Mouse (Mus musculus) G1E (cell line): ENCODE measurements around the gene Fam19a2.

Source experiments
- CTCF ChIP-seq: IDR thresholded peaks from 2 replicates; pipeline ENCODE4 v1.5.1; 2012; ENCODE audit warnings: low read depth, low read length, inconsistent platforms, mixed read lengths
- TAL1 ChIP-seq: conservative IDR thresholded peaks from 2 replicates; pipeline ENCODE4 v1.6.1; 2012; ENCODE audit warnings: low read depth, low read length, inconsistent platforms, mixed read lengths

GRCm38 (mm10) chr10:123431569-123431968, 167.8 kb downstream of the Fam19a2 start:
- TF ChIP-seq CTCF (no peak), TAL1 (no peak)
